Mouse (Mus musculus): ENCODE results near the gene Sdr39u1. TPM values are rescaled to one million over a fixed set of nuclear protein-coding genes. Genes with fewer than 3 reads are reported as not detected.

Gene Sdr39u1
- total and polyA plus RNA-seq, 3 experiments = 2.2 TPM; not detected in 2

GRCm38 (mm10) chr14:55853621-55854285 lies 46.3 kb downstream of the Sdr39u1 start, which contains the start of gene Nynrin:
Nynrin (plus strand) TSS chr14:55854010.
- Histone ChIP-seq H3K4me1 (ENCODE audit: insufficient read depth, low read depth, low read length) (peaks cover 37% of the 10 kb centered on the region), H3K9me3 (replicated peaks) (no peaks in the 10 kb centered on the region), H3K36me3 (replicated peaks) (no peaks in the 10 kb centered on the region), H3K27me3 (ENCODE audit: insufficient read depth, low read length) (peaks cover 67% of the 10 kb centered on the region), H3K4me3 (ENCODE audit: low read depth, low read length) (peak within 1 kb of the TSS; percentile 71)
- TF ChIP-seq CTCF (IDR thresholded peaks at IDR 0.05; ENCODE audit: low read depth, low read length) (no peak), GATA2 (IDR thresholded peaks at IDR 0.05; ENCODE audit: borderline replicate concordance, low read depth, low read length) (no peak), TAL1 (conservative IDR thresholded peaks at IDR 0.05; ENCODE audit: low read depth, low read length) (no peak), GATA1 (IDR thresholded peaks at IDR 0.05; ENCODE audit: borderline replicate concordance, low read length) (no peak), POLR2AphosphoS5 (IDR thresholded peaks at IDR 0.05; ENCODE audit: insufficient replicate concordance, low read depth, low read length) (no peak)
- no peak for ATAC-seq (ENCODE audit: extremely low read depth, insufficient number of reproducible peaks, low FRiP score, poor library complexity, severe bottlenecking)
- no peak for DNase-seq (ENCODE audit: low spot score)

DNA sequence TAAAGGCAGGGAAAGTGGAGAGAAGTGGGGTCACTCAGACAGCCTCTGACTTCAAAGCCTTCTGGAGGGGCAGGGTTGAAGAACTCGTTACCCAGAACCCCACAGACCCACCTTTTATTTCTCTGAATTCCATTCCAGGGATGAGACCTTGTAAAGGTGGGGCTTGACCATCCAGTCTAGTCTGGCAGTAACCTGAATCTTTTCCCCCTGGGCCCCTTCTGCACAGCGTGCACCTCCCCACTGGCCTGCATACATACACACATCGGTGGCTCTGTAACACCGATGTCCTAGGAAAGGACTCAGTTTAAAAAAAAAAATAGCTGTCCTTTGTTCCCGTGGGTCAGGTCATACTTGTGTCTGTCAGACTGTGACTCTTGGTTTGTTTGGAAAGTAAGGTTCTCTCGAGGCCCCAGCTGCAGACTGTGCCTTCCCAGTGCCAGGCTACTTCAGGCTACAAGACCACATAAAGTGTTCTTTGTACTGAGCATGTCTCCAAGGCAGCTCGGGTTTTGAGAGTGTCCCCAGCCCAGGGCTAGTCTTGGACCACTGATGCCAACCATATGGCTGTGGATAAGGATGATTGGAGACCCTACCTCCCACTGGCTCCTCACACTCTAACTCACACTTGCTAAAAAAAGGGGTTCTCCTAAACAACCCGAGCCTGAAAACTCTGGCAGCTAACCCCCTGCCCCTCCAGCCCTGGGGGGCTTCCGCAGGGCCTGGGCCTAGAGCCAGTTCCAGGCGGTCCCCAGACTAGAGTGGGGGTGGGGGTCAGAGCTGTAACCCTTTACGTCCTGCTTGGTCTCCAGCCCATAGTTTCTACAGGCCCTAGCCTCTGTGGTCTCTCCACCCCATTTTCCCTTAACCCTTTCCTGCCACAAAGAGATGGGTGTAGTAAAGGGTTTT lies 47.2 kb downstream of the Sdr39u1 start:
- DNase-seq (ENCODE audit: low spot score) = no peak
- Histone ChIP-seq H3K36me3 (replicated peaks) (no peaks in the 10 kb centered on the region), H3K27me3 (ENCODE audit: insufficient read depth, low read length) (peaks cover 63% of the 10 kb centered on the region), H3K4me1 (ENCODE audit: insufficient read depth, low read depth, low read length) (peaks cover 37% of the 10 kb centered on the region), H3K4me3 (ENCODE audit: low read depth, low read length) (no peak overlapping the region), H3K9me3 (replicated peaks) (no peaks in the 10 kb centered on the region)
- no peak for TF ChIP-seq POLR2AphosphoS5 (IDR thresholded peaks at IDR 0.05; ENCODE audit: insufficient replicate concordance, low read depth, low read length)
- no peak for TF ChIP-seq TAL1 (conservative IDR thresholded peaks at IDR 0.05; ENCODE audit: low read depth, low read length)
- no peak for TF ChIP-seq CTCF (IDR thresholded peaks at IDR 0.05; ENCODE audit: low read depth, low read length)
- TF ChIP-seq GATA2 (IDR thresholded peaks at IDR 0.05; ENCODE audit: borderline replicate concordance, low read depth, low read length) = no peak
- no peak for TF ChIP-seq GATA1 (IDR thresholded peaks at IDR 0.05; ENCODE audit: borderline replicate concordance, low read length)
- ATAC-seq (ENCODE audit: extremely low read depth, insufficient number of reproducible peaks, low FRiP score, poor library complexity, severe bottlenecking) = no peak

GRCm38 (mm10) chr14:55850885-55851284 lies 49.2 kb downstream of the Sdr39u1 start:
- ATAC-seq (ENCODE audit: extremely low read depth, insufficient number of reproducible peaks, low FRiP score, poor library complexity, severe bottlenecking) = no peak
- Histone ChIP-seq H3K36me3 (replicated peaks) (no peaks in the 10 kb centered on the region), H3K9me3 (replicated peaks) (no peaks in the 10 kb centered on the region), H3K4me1 (ENCODE audit: insufficient read depth, low read depth, low read length) (peaks cover 38% of the 10 kb centered on the region), H3K4me3 (ENCODE audit: low read depth, low read length) (no peak overlapping the region), H3K27me3 (ENCODE audit: insufficient read depth, low read length) (peaks cover 58% of the 10 kb centered on the region)
- no peak for DNase-seq (ENCODE audit: low spot score)
- TF ChIP-seq CTCF (IDR thresholded peaks at IDR 0.05; ENCODE audit: low read depth, low read length) (no peak), POLR2AphosphoS5 (IDR thresholded peaks at IDR 0.05; ENCODE audit: insufficient replicate concordance, low read depth, low read length) (no peak), GATA2 (IDR thresholded peaks at IDR 0.05; ENCODE audit: borderline replicate concordance, low read depth, low read length) (no peak), TAL1 (conservative IDR thresholded peaks at IDR 0.05; ENCODE audit: low read depth, low read length) (no peak), GATA1 (IDR thresholded peaks at IDR 0.05; ENCODE audit: borderline replicate concordance, low read length) (no peak)

Other genes starting within 250 kb of the Sdr39u1 start
Only the 20 nearest of the 27 such genes appear.
- 10.5 and 11.5 TPM in 2 replicates for gene Tgm1, start 186.4 kb downstream of the Sdr39u1 start, total RNA-seq (2014; fragmentation: Nextera tagmentation)
- 11.7 and 13.1 TPM in 2 replicates for gene Tgm1, start 186.4 kb downstream of the Sdr39u1 start, total RNA-seq (2017)
- gene Tgm1, start 186.4 kb downstream of the Sdr39u1 start, polyA plus RNA-seq (2012) = 26.6 and 31.1 TPM in 2 replicates
- gene Rabggta, start 178.0 kb downstream of the Sdr39u1 start, total RNA-seq (2014; fragmentation: Nextera tagmentation) = 11.9 and 12.4 TPM in 2 replicates
- gene Rabggta, start 178.0 kb downstream of the Sdr39u1 start, total RNA-seq (2017) = 15.2 and 17.3 TPM in 2 replicates
- gene Rabggta, start 178.0 kb downstream of the Sdr39u1 start, polyA plus RNA-seq (2012) = 19.3 and 27.6 TPM in 2 replicates
- gene Dhrs1, start 154.6 kb downstream of the Sdr39u1 start, total RNA-seq (2014; fragmentation: Nextera tagmentation) = 67.7 and 86.7 TPM in 2 replicates
- 39.3 and 57.2 TPM in 2 replicates for gene Dhrs1, start 154.6 kb downstream of the Sdr39u1 start, total RNA-seq (2017)
- gene Dhrs1, start 154.6 kb downstream of the Sdr39u1 start, polyA plus RNA-seq (2012) = 4.2 and 6.5 TPM in 2 replicates
- gene Nop9, start 154.6 kb downstream of the Sdr39u1 start, total RNA-seq (2014; fragmentation: Nextera tagmentation) = 23.0 and 32.6 TPM in 2 replicates
- gene Nop9, start 154.6 kb downstream of the Sdr39u1 start, total RNA-seq (2017) = 22.3 and 23.5 TPM in 2 replicates
- 45.5 and 56.5 TPM in 2 replicates for gene Nop9, start 154.6 kb downstream of the Sdr39u1 start, polyA plus RNA-seq (2012)
- not detected in 2 replicates for gene Cideb, start 141.8 kb downstream of the Sdr39u1 start, total RNA-seq (2014; fragmentation: Nextera tagmentation)
- 0.38 TPM in 1 of 2 replicates, not detected in the other for gene Cideb, start 141.8 kb downstream of the Sdr39u1 start, total RNA-seq (2017)
- not detected in 2 replicates for gene Cideb, start 141.8 kb downstream of the Sdr39u1 start, polyA plus RNA-seq (2012)
- gene Ltb4r2, start 138.9 kb downstream of the Sdr39u1 start, total RNA-seq (2014; fragmentation: Nextera tagmentation) = 0.44 TPM in 1 of 2 replicates, not detected in the other
- 0.11 and 0.12 TPM in 2 replicates for gene Ltb4r2, start 138.9 kb downstream of the Sdr39u1 start, total RNA-seq (2017)
- gene Ltb4r2, start 138.9 kb downstream of the Sdr39u1 start, polyA plus RNA-seq (2012) = 0.12 TPM in 1 of 2 replicates, not detected in the other
- gene Ltb4r1, start 134.3 kb downstream of the Sdr39u1 start, total RNA-seq (2014; fragmentation: Nextera tagmentation) = 0.53 TPM in 1 of 2 replicates, not detected in the other
- gene Ltb4r1, start 134.3 kb downstream of the Sdr39u1 start, total RNA-seq (2017) = 0.11 and 0.17 TPM in 2 replicates
- gene Ltb4r1, start 134.3 kb downstream of the Sdr39u1 start, polyA plus RNA-seq (2012) = 1.0 and 1.2 TPM in 2 replicates
- not detected in 2 replicates for gene Adcy4, start 116.2 kb downstream of the Sdr39u1 start, total RNA-seq (2014; fragmentation: Nextera tagmentation)
- 0.16 TPM in 1 of 2 replicates, not detected in the other for gene Adcy4, start 116.2 kb downstream of the Sdr39u1 start, total RNA-seq (2017)
- 0.03 and 0.05 TPM in 2 replicates for gene Adcy4, start 116.2 kb downstream of the Sdr39u1 start, polyA plus RNA-seq (2012)
- 0.53 TPM in 1 of 2 replicates, not detected in the other for gene Ripk3, start 111.4 kb downstream of the Sdr39u1 start, total RNA-seq (2014; fragmentation: Nextera tagmentation)
- gene Ripk3, start 111.4 kb downstream of the Sdr39u1 start, total RNA-seq (2017) = 0.23 and 0.27 TPM in 2 replicates
- gene Ripk3, start 111.4 kb downstream of the Sdr39u1 start, polyA plus RNA-seq (2012) = 0.29 and 0.51 TPM in 2 replicates
- gene Nfatc4, start 77.1 kb downstream of the Sdr39u1 start, total RNA-seq (2014; fragmentation: Nextera tagmentation) = not detected in 2 replicates
- gene Nfatc4, start 77.1 kb downstream of the Sdr39u1 start, total RNA-seq (2017) = 0.12 and 0.71 TPM in 2 replicates
- gene Nfatc4, start 77.1 kb downstream of the Sdr39u1 start, polyA plus RNA-seq (2012) = 0.04 TPM in 1 of 2 replicates, not detected in the other
- 4.5 and 5.6 TPM in 2 replicates for gene Nynrin, start 46.3 kb downstream of the Sdr39u1 start, total RNA-seq (2014; fragmentation: Nextera tagmentation)
- 3.0 TPM in 2 replicates for gene Nynrin, start 46.3 kb downstream of the Sdr39u1 start, total RNA-seq (2017)
- 3.7 and 4.2 TPM in 2 replicates for gene Nynrin, start 46.3 kb downstream of the Sdr39u1 start, polyA plus RNA-seq (2012)
- 0.53 TPM in 1 of 2 replicates, not detected in the other for gene Cbln3, start 15.9 kb downstream of the Sdr39u1 start, total RNA-seq (2014; fragmentation: Nextera tagmentation)
- 0.58 and 0.66 TPM in 2 replicates for gene Cbln3, start 15.9 kb downstream of the Sdr39u1 start, total RNA-seq (2017)
- gene Cbln3, start 15.9 kb downstream of the Sdr39u1 start, polyA plus RNA-seq (2012) = 0.20 and 0.35 TPM in 2 replicates
- 25.6 and 29.4 TPM in 2 replicates for gene Khnyn, start 15.3 kb downstream of the Sdr39u1 start, total RNA-seq (2014; fragmentation: Nextera tagmentation)
- 75.1 and 81.7 TPM in 2 replicates for gene Khnyn, start 15.3 kb downstream of the Sdr39u1 start, total RNA-seq (2017)
- gene Khnyn, start 15.3 kb downstream of the Sdr39u1 start, polyA plus RNA-seq (2012) = 12.6 and 15.5 TPM in 2 replicates
- not detected in 2 replicates for gene Cma1, start 44.4 kb upstream of the Sdr39u1 start, total RNA-seq (2014; fragmentation: Nextera tagmentation)
- 194 and 209 TPM in 2 replicates for gene Cma1, start 44.4 kb upstream of the Sdr39u1 start, total RNA-seq (2017)
- not detected in 2 replicates for gene Cma1, start 44.4 kb upstream of the Sdr39u1 start, polyA plus RNA-seq (2012)
- gene Cma2, start 50.7 kb upstream of the Sdr39u1 start, total RNA-seq (2014; fragmentation: Nextera tagmentation) = not detected in 2 replicates
- gene Cma2, start 50.7 kb upstream of the Sdr39u1 start, total RNA-seq (2017) = 0.87 and 1.2 TPM in 2 replicates
- gene Cma2, start 50.7 kb upstream of the Sdr39u1 start, polyA plus RNA-seq (2012) = not detected in 2 replicates
- 13.1 and 16.6 TPM in 2 replicates for gene Mcpt1, start 117.7 kb upstream of the Sdr39u1 start, total RNA-seq (2014; fragmentation: Nextera tagmentation)
- 1.6 and 3.3 TPM in 2 replicates for gene Mcpt1, start 117.7 kb upstream of the Sdr39u1 start, total RNA-seq (2017)
- gene Mcpt1, start 117.7 kb upstream of the Sdr39u1 start, polyA plus RNA-seq (2012) = 0.07 and 0.27 TPM in 2 replicates
- 1.1 TPM in 1 of 2 replicates, not detected in the other for gene Mcpt9, start 130.2 kb upstream of the Sdr39u1 start, total RNA-seq (2014; fragmentation: Nextera tagmentation)
- gene Mcpt9, start 130.2 kb upstream of the Sdr39u1 start, total RNA-seq (2017) = 0.05 TPM in 1 of 2 replicates, not detected in the other
- not detected in 2 replicates for gene Mcpt9, start 130.2 kb upstream of the Sdr39u1 start, polyA plus RNA-seq (2012)
- not detected in 2 replicates for gene Mcpt2, start 141.7 kb upstream of the Sdr39u1 start, total RNA-seq (2014; fragmentation: Nextera tagmentation)
- 1.1 and 2.4 TPM in 2 replicates for gene Mcpt2, start 141.7 kb upstream of the Sdr39u1 start, total RNA-seq (2017)
- gene Mcpt2, start 141.7 kb upstream of the Sdr39u1 start, polyA plus RNA-seq (2012) = 0.06 TPM in 1 of 2 replicates, not detected in the other
- gene Mcpt4, start 162.0 kb upstream of the Sdr39u1 start, total RNA-seq (2014; fragmentation: Nextera tagmentation) = not detected in 2 replicates
- 0.46 and 0.66 TPM in 2 replicates for gene Mcpt4, start 162.0 kb upstream of the Sdr39u1 start, total RNA-seq (2017)
- gene Mcpt4, start 162.0 kb upstream of the Sdr39u1 start, polyA plus RNA-seq (2012) = not detected in 2 replicates
- gene Mcpt8, start 185.0 kb upstream of the Sdr39u1 start, total RNA-seq (2014; fragmentation: Nextera tagmentation) = not detected in 2 replicates
- not detected in 2 replicates for gene Mcpt8, start 185.0 kb upstream of the Sdr39u1 start, total RNA-seq (2017)
- not detected in 2 replicates for gene Mcpt8, start 185.0 kb upstream of the Sdr39u1 start, polyA plus RNA-seq (2012)

All from G1E (cell line).